Mouse (Mus musculus): ENCODE data around the gene Mfsd5.

GRCm38 (mm10) chr15:102249967-102250366 lies 29.3 kb upstream of the Mfsd5 start:
- TF ChIP-seq CTCF (conservative IDR thresholded peaks at IDR 0.05; ENCODE audit: low read length) (no peak), NANOG (IDR thresholded peaks at IDR 0.05; ENCODE audit: borderline replicate concordance, low read length) (no peak)

Data from E14TG2a.4 (cell line).